Mouse (Mus musculus) midbrain, embryonic 15.5 days (tissue): ENCODE data around the gene H13. TPM values are rescaled to one million over a fixed set of nuclear protein-coding genes. Genes with fewer than 3 reads are reported as not detected.

Source experiments
- ATAC-seq: fragments of 200-750 bp; cut with Nextera tagmentation; replicated peaks from 2 replicates; pipeline ENCODE4 v1.8.0; 2017; ENCODE audit warnings: moderate TSS enrichment
- H3K27ac ChIP-seq: fragments of 300-500 bp; sonication (generic); 2 replicates; pipeline ENCODE4 v1.5.1; 2015; ENCODE audit warnings: mild to moderate bottlenecking, inconsistent platforms
- H3K27me3 ChIP-seq: fragments of 300-500 bp; sonication (generic); replicated peaks from 2 replicates; pipeline ENCODE4 v1.6.1; 2015; ENCODE audit warnings: inconsistent platforms
- H3K36me3 ChIP-seq: fragments of 300-500 bp; sonication (generic); replicated peaks from 2 replicates; pipeline ENCODE4 v1.6.1; 2015; ENCODE audit warnings: inconsistent platforms
- H3K4me1 ChIP-seq: fragments of 300-500 bp; sonication (generic); 2 replicates; pipeline ENCODE4 v1.6.1; 2015; ENCODE audit warnings: inconsistent platforms
- H3K4me2 ChIP-seq: fragments of 300-500 bp; sonication (generic); 2 replicates; pipeline ENCODE4 v1.6.1; 2015; ENCODE audit warnings: inconsistent platforms, mild to moderate bottlenecking, moderate library complexity
- H3K4me3 ChIP-seq: fragments of 300-500 bp; sonication (generic); 2 replicates; pipeline ENCODE4 v1.5.1; 2015; ENCODE audit warnings: mild to moderate bottlenecking, inconsistent platforms
- H3K9ac ChIP-seq: fragments of 300-500 bp; sonication (generic); 2 replicates; pipeline ENCODE4 v1.6.1; 2015; ENCODE audit warnings: mild to moderate bottlenecking, inconsistent platforms
- H3K9me3 ChIP-seq: fragments of 300-500 bp; sonication (generic); 2 replicates; pipeline ENCODE4 v1.6.1; 2016; ENCODE audit warnings: inconsistent platforms
- WGBS: fragments of 180-500 bp; shearing (Covaris S2); methylation state at CpG from one replicate; pipeline ENCODE4 v1.1.7; 2015; ENCODE audit warnings: mixed read lengths; 5-methylcytosine and 5-hydroxymethylcytosine counted together
- polyA plus RNA-seq: library from polyadenylated mRNA; unstranded; fragments of >200 nt; fragmentation: Nextera tagmentation; extraction: Ambion mirVana; gene quantifications from 2 replicates; pipeline ENCODE4 v1.2.1, GENCODE M21; 2015

H13 gene
- polyA plus RNA-seq, 1 experiment from 2014 or later: 186 TPM

DNA sequence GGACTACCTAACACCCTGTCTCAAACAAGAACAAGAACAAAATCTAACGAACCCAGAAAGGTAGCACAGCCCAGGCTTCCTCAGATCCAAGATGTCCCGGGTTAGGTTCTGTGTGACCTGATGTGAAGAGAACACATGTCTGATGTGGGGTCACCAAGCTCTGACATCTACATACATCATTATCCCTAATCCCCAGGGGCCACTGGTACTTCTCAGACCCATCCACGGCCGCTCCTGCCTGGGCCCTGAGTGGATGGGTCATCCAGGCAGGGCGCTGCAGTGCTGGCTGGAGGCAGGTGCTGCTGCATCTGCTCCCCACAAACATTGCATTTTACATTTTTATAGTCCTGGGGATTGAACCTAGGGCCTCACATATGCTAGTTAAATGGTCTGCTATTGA is 71.2 kb downstream of the H13 start:
- Histone ChIP-seq H3K36me3 (no peaks in the 10 kb centered on the region), H3K9ac (no peak overlapping the region), H3K9me3 (no peaks in the 10 kb centered on the region), H3K4me2 (no peak overlapping the region), H3K27ac (no peak overlapping the region), H3K27me3 (0 out of 2 replicates have a peak, but pooled peaks cover 5% of the 10 kb centered on the region), H3K4me1 (peaks cover 35% of the 10 kb centered on the region), H3K4me3 (no peak overlapping the region)
- WGBS: 65% methylated on average over 5 of the region's 5 CpGs
- ATAC-seq: no peak

DNA sequence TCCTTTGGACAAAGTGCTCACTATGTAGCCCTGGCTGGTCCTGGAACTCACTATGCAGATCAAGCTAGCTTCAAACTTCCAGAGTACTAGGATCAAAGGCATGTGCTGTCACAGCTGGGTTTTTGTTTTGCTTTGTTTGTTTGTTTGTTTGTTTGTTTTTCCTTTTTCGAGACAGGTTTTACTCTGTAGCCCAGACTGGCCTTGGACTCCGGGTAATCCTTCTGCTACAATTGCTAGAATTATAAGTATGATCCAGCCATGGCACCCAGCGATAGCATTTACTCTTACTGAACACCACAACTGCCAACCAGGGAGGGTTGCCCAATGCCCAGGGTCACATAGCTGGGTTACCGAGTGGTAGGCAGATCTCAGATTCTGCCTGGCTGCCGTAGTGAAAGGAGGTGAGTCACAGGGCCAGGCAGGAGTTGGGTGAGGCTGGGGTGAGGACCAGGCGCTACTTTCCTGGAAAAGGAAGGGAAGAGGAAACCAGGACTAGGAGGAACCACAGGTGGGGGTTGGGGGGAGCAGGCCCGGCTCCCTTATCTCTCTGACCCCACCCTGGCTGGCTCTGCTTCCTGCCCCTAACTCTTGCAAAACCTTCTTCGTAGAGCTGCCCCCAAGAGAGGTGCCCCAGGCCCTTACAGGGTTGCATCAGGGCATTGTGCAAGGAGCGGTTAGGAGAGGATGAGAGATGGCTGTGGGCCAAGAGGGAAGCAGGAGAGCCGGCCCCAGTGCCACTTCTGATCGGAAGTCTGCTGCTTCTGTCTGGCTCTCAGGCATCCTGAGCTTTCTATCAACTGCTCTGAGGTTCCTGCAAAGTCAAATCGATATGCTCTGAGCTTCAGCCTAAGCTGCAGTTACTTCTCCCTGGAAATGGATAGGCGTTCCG is 72.1 kb downstream of the H13 start:
- no peaks in the 10 kb centered on the region for H3K9me3 ChIP-seq
- H3K36me3 ChIP-seq: no peaks in the 10 kb centered on the region
- no peak overlapping the region for H3K4me3 ChIP-seq
- H3K27me3 ChIP-seq: 0 out of 2 replicates have a peak, but pooled peaks cover 5% of the 10 kb centered on the region
- H3K4me1 ChIP-seq: peaks cover 26% of the 10 kb centered on the region
- no peak overlapping the region for H3K4me2 ChIP-seq
- WGBS: 47% methylated on average over 14 of the region's 14 CpGs
- H3K9ac ChIP-seq: no peak overlapping the region
- ATAC-seq: no peak
- 0 out of 2 replicates have a peak overlapping the region, but pooled peaks have one; percentile 27 for H3K27ac ChIP-seq

DNA sequence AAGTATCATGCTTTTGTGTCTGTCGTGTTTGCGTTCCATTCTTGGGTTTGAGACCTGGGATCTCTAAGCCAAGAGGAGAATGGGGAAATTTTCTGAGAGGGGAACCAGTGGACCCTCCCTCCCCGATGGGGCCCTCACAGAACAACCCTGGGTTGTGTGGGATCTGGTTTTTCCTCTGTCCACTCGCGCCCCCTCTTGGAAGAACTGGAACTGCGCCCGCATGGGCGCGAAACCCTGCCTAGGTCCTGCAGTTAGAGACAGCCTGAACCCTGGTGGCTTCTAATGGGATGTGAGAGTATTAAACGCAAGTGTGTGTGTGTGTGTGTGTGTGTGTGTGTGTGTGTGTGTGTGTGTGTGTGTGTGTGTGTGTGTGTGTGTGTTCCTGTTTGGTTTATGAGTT is 73.2 kb downstream of the H13 start:
- H3K27me3 ChIP-seq: 0 out of 2 replicates have a peak, but pooled peaks cover 5% of the 10 kb centered on the region
- ATAC-seq: no peak
- H3K4me2 ChIP-seq: no peak overlapping the region
- no peak overlapping the region for H3K4me3 ChIP-seq
- no peaks in the 10 kb centered on the region for H3K9me3 ChIP-seq
- H3K4me1 ChIP-seq: peaks cover 20% of the 10 kb centered on the region
- H3K27ac ChIP-seq: no peak overlapping the region
- no peak overlapping the region for H3K9ac ChIP-seq
- 31% methylated on average over 10 of the region's 10 CpGs for WGBS
- no peaks in the 10 kb centered on the region for H3K36me3 ChIP-seq

DNA sequence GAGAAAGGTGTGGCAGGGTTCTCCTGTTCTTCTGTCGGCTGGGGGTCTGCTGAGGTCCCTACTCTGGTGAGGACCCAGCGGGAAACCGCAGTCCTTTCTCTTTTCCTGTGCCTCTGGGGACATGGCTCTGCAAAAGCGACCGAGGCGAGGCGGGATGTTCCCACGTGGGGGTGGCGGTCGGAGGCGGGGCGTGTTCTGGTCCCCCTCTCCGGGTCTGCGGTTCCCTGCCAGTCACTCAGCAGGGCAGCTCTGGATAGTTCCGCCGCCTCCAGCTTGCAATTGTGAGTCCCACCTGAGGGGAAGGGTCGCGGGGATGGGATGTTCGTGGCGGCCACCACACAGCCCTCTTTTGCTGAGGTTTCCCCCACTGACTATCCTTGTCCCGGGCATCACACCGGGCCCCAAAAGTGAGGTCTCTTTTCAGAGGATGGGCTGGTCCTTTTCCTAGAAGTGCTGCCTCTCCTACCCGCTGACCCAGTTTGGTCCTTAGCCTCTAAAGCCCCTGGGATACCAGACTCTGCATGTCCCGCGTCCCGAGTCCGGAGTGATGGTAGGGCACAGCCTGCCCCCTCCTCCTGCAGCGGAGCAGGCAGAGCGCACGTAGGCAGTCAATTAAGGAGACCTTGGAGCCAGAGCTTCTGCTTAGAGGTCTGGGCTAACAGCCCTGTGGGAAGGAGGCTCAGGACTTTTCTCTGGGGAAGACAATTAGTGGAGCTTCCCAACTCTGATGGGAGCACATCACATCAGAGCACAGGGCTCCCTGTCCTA is 84.9 kb downstream of the H13 start, which contains the start of gene Cox4i2:
Cox4i2 (plus strand) TSS at position 230 of the 768 bp plus-strand sequence.
- H3K9me3 ChIP-seq: no peaks in the 10 kb centered on the region
- 0 out of 2 replicates have a peak, but pooled peaks cover 4% of the 10 kb centered on the region for H3K27me3 ChIP-seq
- no peak within 1 kb of the TSS for H3K27ac ChIP-seq
- H3K4me1 ChIP-seq: peaks cover 8% of the 10 kb centered on the region
- WGBS: 3% methylated on average over 26 of the region's 30 CpGs
- H3K9ac ChIP-seq: no peak within 1 kb of the TSS
- no peak for ATAC-seq
- peak within 1 kb of the TSS; percentile 8; the same call in 1 of the 2 replicates for H3K4me3 ChIP-seq
- no peaks in the 10 kb centered on the region for H3K36me3 ChIP-seq
- H3K4me2 ChIP-seq: peak within 1 kb of the TSS; percentile 42

DNA sequence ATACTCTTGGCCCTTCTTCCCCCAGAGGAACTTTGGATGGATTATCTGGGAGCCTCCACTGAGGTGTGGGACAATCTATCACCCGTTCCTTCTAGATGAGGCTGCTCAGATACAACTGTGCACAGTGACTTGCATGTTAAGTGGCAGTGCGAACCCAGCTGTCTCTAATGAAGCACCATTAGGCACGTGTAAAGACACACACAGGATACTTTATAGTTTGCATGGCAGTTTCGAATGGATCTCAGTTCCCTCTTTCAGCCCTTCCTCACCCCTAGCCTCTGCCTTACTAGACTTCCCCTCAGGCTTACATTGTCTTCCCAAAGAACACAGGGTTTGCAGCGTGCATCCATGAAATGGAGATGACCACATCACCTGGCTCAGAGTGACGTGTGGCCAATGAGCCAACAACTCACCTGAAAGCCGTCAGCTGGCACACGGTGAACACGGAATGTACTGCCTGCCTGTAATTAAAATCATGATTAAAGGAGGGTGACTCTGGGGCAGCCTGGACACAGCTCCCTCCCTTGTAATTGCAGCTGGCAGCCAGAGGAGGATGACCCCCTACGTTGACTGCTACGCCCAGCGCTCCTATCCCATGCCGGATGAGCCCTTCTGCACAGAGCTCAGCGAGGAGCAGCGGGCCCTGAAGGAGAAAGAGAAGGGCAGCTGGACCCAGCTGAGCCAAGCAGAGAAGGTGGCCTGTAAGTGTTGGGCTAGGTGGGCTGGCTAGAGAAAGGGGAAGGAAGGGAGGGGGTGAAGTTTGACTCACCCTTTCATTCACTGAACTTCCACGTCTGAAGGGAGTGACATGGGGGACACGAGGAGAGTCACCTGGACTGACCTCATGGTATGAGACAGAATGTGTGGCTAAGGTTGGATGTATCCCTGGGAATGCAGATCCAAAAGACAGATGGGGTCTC is 87.5 kb downstream of the H13 start:
- no peaks in the 10 kb centered on the region for H3K9me3 ChIP-seq
- WGBS: 67% methylated on average over 17 of the region's 17 CpGs
- no peak overlapping the region for H3K27ac ChIP-seq
- no peak overlapping the region for H3K4me2 ChIP-seq
- H3K4me3 ChIP-seq: no peak overlapping the region
- no peak overlapping the region for H3K9ac ChIP-seq
- 0 out of 2 replicates have a peak, but pooled peaks cover 4% of the 10 kb centered on the region for H3K27me3 ChIP-seq
- H3K4me1 ChIP-seq: peaks cover 8% of the 10 kb centered on the region
- no peak for ATAC-seq
- no peaks in the 10 kb centered on the region for H3K36me3 ChIP-seq

DNA sequence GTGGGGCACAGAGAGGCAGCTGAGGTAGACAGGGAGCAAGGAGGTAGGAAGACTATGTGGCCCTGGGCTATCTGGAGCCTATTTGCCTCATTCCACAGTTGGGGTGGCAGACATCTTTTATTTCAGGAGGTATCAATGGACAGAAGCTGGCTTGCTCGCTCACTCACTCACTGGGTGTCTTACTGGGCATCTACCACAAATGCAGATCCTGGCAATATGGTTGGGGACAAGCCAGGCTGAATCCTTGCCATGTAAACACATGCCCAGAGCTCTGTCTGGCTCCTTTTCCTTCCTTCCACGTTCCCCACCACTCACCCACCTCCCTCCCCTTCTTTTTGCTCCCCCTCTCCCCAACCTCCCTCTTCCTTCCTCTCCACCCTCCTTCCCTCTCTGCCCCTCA is 88.2 kb downstream of the H13 start:
- Histone ChIP-seq H3K4me1 (peaks cover 8% of the 10 kb centered on the region), H3K9ac (no peak overlapping the region), H3K27ac (no peak overlapping the region), H3K9me3 (no peaks in the 10 kb centered on the region), H3K27me3 (0 out of 2 replicates have a peak, but pooled peaks cover 4% of the 10 kb centered on the region), H3K4me2 (no peak overlapping the region), H3K36me3 (no peaks in the 10 kb centered on the region), H3K4me3 (no peak overlapping the region)
- ATAC-seq: no peak
- WGBS: 56% methylated on average over 2 of the region's 2 CpGs

Other genes with a start within 250 kb of the H13 start
- gene Defb23, start 204.8 kb upstream of the H13 start, polyA plus RNA-seq: not detected in 2 replicates
- not detected in 2 replicates for gene Defb20, start 192.4 kb upstream of the H13 start, polyA plus RNA-seq
- gene Defb22, start 179.3 kb upstream of the H13 start, polyA plus RNA-seq: not detected in 2 replicates
- not detected in 2 replicates for gene Defb26, start 157.8 kb upstream of the H13 start, polyA plus RNA-seq
- gene Defb28, start 151.2 kb upstream of the H13 start, polyA plus RNA-seq: not detected in 2 replicates
- gene Defb29, start 129.4 kb upstream of the H13 start, polyA plus RNA-seq: not detected in 2 replicates
- not detected in 2 replicates for gene Gm17416, start 100.1 kb upstream of the H13 start, polyA plus RNA-seq
- not detected in 2 replicates for gene Defb21, start 96.7 kb upstream of the H13 start, polyA plus RNA-seq
- not detected in 2 replicates for gene Defb19, start 89.1 kb upstream of the H13 start, polyA plus RNA-seq
- not detected in 2 replicates for gene Defb45, start 70.1 kb upstream of the H13 start, polyA plus RNA-seq
- gene Defb36, start 65.1 kb upstream of the H13 start, polyA plus RNA-seq: not detected in 2 replicates
- gene Defb25, start 46.4 kb upstream of the H13 start, polyA plus RNA-seq: not detected in 2 replicates
- gene Rem1, start 42.5 kb upstream of the H13 start, polyA plus RNA-seq: 0.30 and 0.40 TPM in 2 replicates
- 33.7 and 34.3 TPM in 2 replicates for gene Mcts2, start 17.6 kb downstream of the H13 start, polyA plus RNA-seq
- 30.7 and 33.7 TPM in 2 replicates for gene Id1, start 66.8 kb downstream of the H13 start, polyA plus RNA-seq
- 5.2 and 6.4 TPM in 2 replicates for gene Cox4i2, start 84.7 kb downstream of the H13 start, polyA plus RNA-seq
- 195 and 197 TPM in 2 replicates for gene Bcl2l1, start 162.3 kb downstream of the H13 start, polyA plus RNA-seq
- 12.9 and 14.6 TPM in 2 replicates for gene Tpx2, start 178.5 kb downstream of the H13 start, polyA plus RNA-seq
- not detected in 2 replicates for gene Mylk2, start 241.9 kb downstream of the H13 start, polyA plus RNA-seq